In genomic region chrX:113184569-113185229, GRCm38 (mm10) we compare ENCODE assay signal across 8 mouse cellular contexts. TPM values are rescaled to one million over a fixed set of nuclear protein-coding genes. Genes with fewer than 3 reads are reported as not detected.
DNase-seq lines count a peak whose midpoint lies in the region; ATAC-seq and TF ChIP-seq lines count a peak whose summit lies in the region.

No protein-coding gene starts in this region.

- no peaks in the 10 kb centered on the region for H3K36me3 ChIP-seq in embryonic facial prominence, embryonic 13.5 days
- H3K36me3 ChIP-seq in intestine, postnatal 0 days (ENCODE audit: control insufficient read depth, insufficient read depth), result no peaks in the 10 kb centered on the region
- H3K36me3 ChIP-seq in neural tube, embryonic 15.5 days, result no peaks in the 10 kb centered on the region

- WGBS in embryonic facial prominence, embryonic 13.5 days, result 23% methylated on average over 17 of the region's 17 CpGs
- 13% methylated on average over 17 of the region's 17 CpGs for WGBS in intestine, postnatal 0 days
- WGBS in neural tube, embryonic 15.5 days, result 18% methylated on average over 17 of the region's 17 CpGs

- peak; percentile 14 for DNase-seq in heart, adult 11 months
- no peak for DNase-seq in heart, postnatal 4 days
- DNase-seq in CD4-positive, CD25-positive, alpha-beta regulatory T cell, adult 2 months (ENCODE audit: low read depth, low spot score), result peak; percentile 12
- no peak for DNase-seq in natural killer cell, adult 2 months (ENCODE audit: low spot score in 2 of 2)
- DNase-seq in B cell, adult 2 months, result no peak

- peak overlapping the region; percentile 54 for H3K4me3 ChIP-seq in embryonic facial prominence, embryonic 13.5 days
- H3K4me3 ChIP-seq in intestine, postnatal 0 days (ENCODE audit: low read depth, low read length), result peak overlapping the region; percentile 61
- H3K4me3 ChIP-seq in neural tube, embryonic 15.5 days (replicated peaks), result peak overlapping the region; percentile 50

- no peak for ATAC-seq in embryonic facial prominence, embryonic 13.5 days (ENCODE audit: insufficient number of reproducible peaks, insufficient read depth, low FRiP score, low TSS enrichment, low read depth)
- ATAC-seq in intestine, postnatal 0 days, result no peak
- ATAC-seq in neural tube, embryonic 15.5 days (ENCODE audit: low FRiP score), result peak; percentile 67

- peak overlapping the region; percentile 68 for H3K27ac ChIP-seq in embryonic facial prominence, embryonic 13.5 days
- H3K27ac ChIP-seq in intestine, postnatal 0 days (ENCODE audit: low read depth, low read length), result peak overlapping the region; percentile 74
- H3K27ac ChIP-seq in neural tube, embryonic 15.5 days (replicated peaks), result peak overlapping the region; percentile 89

- H3K27me3 ChIP-seq in embryonic facial prominence, embryonic 13.5 days, result no peaks in the 10 kb centered on the region
- H3K27me3 ChIP-seq in intestine, postnatal 0 days (replicated peaks; ENCODE audit: control insufficient read depth, insufficient read depth, low read length), result no peaks in the 10 kb centered on the region
- no peaks in the 10 kb centered on the region for H3K27me3 ChIP-seq in neural tube, embryonic 15.5 days (replicated peaks)

- no peaks in the 10 kb centered on the region for H3K4me1 ChIP-seq in embryonic facial prominence, embryonic 13.5 days
- no peaks in the 10 kb centered on the region for H3K4me1 ChIP-seq in intestine, postnatal 0 days (replicated peaks; ENCODE audit: control insufficient read depth, insufficient read depth, low read length)
- no peaks in the 10 kb centered on the region for H3K4me1 ChIP-seq in neural tube, embryonic 15.5 days

- H3K4me2 ChIP-seq in embryonic facial prominence, embryonic 13.5 days, result peak overlapping the region; percentile 56
- peak overlapping the region; percentile 58 for H3K4me2 ChIP-seq in intestine, postnatal 0 days (replicated peaks; ENCODE audit: low read depth)
- H3K4me2 ChIP-seq in neural tube, embryonic 15.5 days, result peak overlapping the region; percentile 51

- no peak for TF ChIP-seq CTCF in intestine, postnatal 0 days (IDR thresholded peaks at IDR 0.05; ENCODE audit: low read depth)

- H3K9ac ChIP-seq in embryonic facial prominence, embryonic 13.5 days, result peak overlapping the region; percentile 71
- H3K9ac ChIP-seq in intestine, postnatal 0 days (ENCODE audit: low read depth, low read length), result peak overlapping the region; percentile 57
- H3K9ac ChIP-seq in neural tube, embryonic 15.5 days (replicated peaks), result peak overlapping the region; percentile 54

- no peaks in the 10 kb centered on the region for H3K9me3 ChIP-seq in embryonic facial prominence, embryonic 13.5 days
- no peaks in the 10 kb centered on the region for H3K9me3 ChIP-seq in intestine, postnatal 0 days (ENCODE audit: control insufficient read depth)
- H3K9me3 ChIP-seq in neural tube, embryonic 15.5 days (replicated peaks), result no peaks in the 10 kb centered on the region

RNA-seq across cellular contexts. Expression of gene Chm, which starts 0.6 kb away (rescaled TPM):
- 10 to 100 TPM; 13.9 to 16.1 TPM for total RNA-seq in heart, postnatal 4 days (2021)
- polyA plus RNA-seq in embryonic facial prominence, embryonic 13.5 days (2015; fragmentation: Nextera tagmentation; extraction: Ambion mirVana), result 14.1 and 14.3 TPM in 2 replicates
- polyA plus RNA-seq in intestine, postnatal 0 days (2015; fragmentation: Nextera tagmentation; extraction: Ambion mirVana), result 8.2 and 8.3 TPM in 2 replicates
- 12.8 TPM in 2 replicates for polyA plus RNA-seq in neural tube, embryonic 15.5 days (2015; fragmentation: Nextera tagmentation; extraction: Ambion mirVana)

Comparison
In these comparisons a context has a peak if more than half of its experiments do, and no peak if none do; other contexts are left out.
1. DNase-seq: peak in heart, adult 11 months (single experiment) and CD4-positive, CD25-positive, alpha-beta regulatory T cell, adult 2 months (single experiment); none in heart, postnatal 4 days (single experiment), natural killer cell, adult 2 months (0 of 2) and B cell, adult 2 months (0 of 2).
2. Peak in every context shown above with its lines, with median percentiles within 50 percentile points of each other: H3K27ac ChIP-seq, H3K4me2 ChIP-seq, H3K4me3 ChIP-seq and H3K9ac ChIP-seq.